Mouse (Mus musculus) limb, embryonic 15.5 days (tissue): ENCODE results near the gene Yap1. TPM values are rescaled to one million over a fixed set of nuclear protein-coding genes. Genes with fewer than 3 reads are reported as not detected.
A peak's percentile ranks its signal among the peaks of the same experiment; 100 is the strongest.

Experiments used
- ATAC-seq: fragments of 200-750 bp; cut with Nextera tagmentation; 2 replicates; pipeline ENCODE4 v1.8.0; 2017; ENCODE audit warnings: low read depth, moderate TSS enrichment; ENCODE audit not compliant: insufficient number of reproducible peaks, low FRiP score, low TSS enrichment
- H3K27ac ChIP-seq: fragments of 300-500 bp; sonication (generic); 2 replicates; pipeline ENCODE4 v1.5.1; 2015; ENCODE audit warnings: moderate library complexity, mild to moderate bottlenecking, inconsistent platforms
- H3K27me3 ChIP-seq: fragments of 300-500 bp; sonication (generic); 2 replicates; pipeline ENCODE4 v1.6.1; 2015; ENCODE audit warnings: inconsistent platforms
- H3K36me3 ChIP-seq: fragments of 300-500 bp; sonication (generic); 2 replicates; pipeline ENCODE4 v1.6.1; 2015; ENCODE audit warnings: inconsistent platforms
- H3K4me1 ChIP-seq: fragments of 300-500 bp; sonication (generic); 2 replicates; pipeline ENCODE4 v1.6.1; 2015; ENCODE audit warnings: inconsistent platforms
- H3K4me2 ChIP-seq: fragments of 300-500 bp; sonication (generic); 2 replicates; pipeline ENCODE4 v1.6.1; 2015; ENCODE audit warnings: mild to moderate bottlenecking, inconsistent platforms
- H3K4me3 ChIP-seq: fragments of 300-500 bp; sonication (generic); 2 replicates; pipeline ENCODE4 v1.5.1; 2015; ENCODE audit warnings: mild to moderate bottlenecking, inconsistent platforms
- H3K9ac ChIP-seq: fragments of 300-500 bp; sonication (generic); 2 replicates; pipeline ENCODE4 v1.6.1; 2015; ENCODE audit warnings: inconsistent platforms
- H3K9me3 ChIP-seq: fragments of 300-500 bp; sonication (generic); 2 replicates; pipeline ENCODE4 v1.6.1; 2016; ENCODE audit warnings: inconsistent platforms
- WGBS: fragments of 180-500 bp; shearing (Covaris S2); methylation state at CpG from one replicate; pipeline ENCODE4 v1.1.7; 2015; 5-methylcytosine and 5-hydroxymethylcytosine counted together
- polyA plus RNA-seq: library from polyadenylated mRNA; unstranded; fragments of >200 nt; fragmentation: Nextera tagmentation; extraction: Ambion mirVana; gene quantifications from 2 replicates; pipeline ENCODE4 v1.2.1, GENCODE M21; 2015

The Yap1 gene
- polyA plus RNA-seq = 30.8 and 41.1 TPM in 2 replicates

GRCm38 (mm10) chr9:8004370-8004991 is at the start of gene Yap1:
Yap1 (minus strand) TSS chr9:8004596.
- no peaks in the 10 kb centered on the region for H3K9me3 ChIP-seq
- H3K27ac ChIP-seq = peak within 1 kb of the TSS; percentile 99
- H3K4me2 ChIP-seq = peak within 1 kb of the TSS; percentile 38
- no peaks in the 10 kb centered on the region for H3K27me3 ChIP-seq
- H3K36me3 ChIP-seq = peaks cover 13% of the 10 kb centered on the region
- under 1% methylated on average over 74 of the region's 79 CpGs for WGBS
- peak; percentile 85 for ATAC-seq
- H3K4me1 ChIP-seq = peaks cover 15% of the 10 kb centered on the region
- H3K9ac ChIP-seq = peak within 1 kb of the TSS; percentile 94
- peak within 1 kb of the TSS; percentile 91 for H3K4me3 ChIP-seq

GRCm38 (mm10) chr9:8043044-8043387 is 38.6 kb upstream of the Yap1 start:
- Histone ChIP-seq H3K27me3 (no peaks in the 10 kb centered on the region), H3K36me3 (no peaks in the 10 kb centered on the region), H3K9me3 (no peaks in the 10 kb centered on the region), H3K4me3 (peak overlapping the region; percentile 88), H3K9ac (no peak overlapping the region), H3K4me2 (peak overlapping the region; percentile 66), H3K27ac (peak overlapping the region; percentile 80), H3K4me1 (peaks cover 7% of the 10 kb centered on the region)
- ATAC-seq = no peak
- 10% methylated on average over 5 of the region's 5 CpGs for WGBS

GRCm38 (mm10) chr9:8042338-8043043 is 38.1 kb upstream of the Yap1 start, which contains the start of gene Cfap300:
Cfap300 (minus strand) TSS chr9:8042823.
- Histone ChIP-seq H3K9ac (peak within 1 kb of the TSS; percentile 60), H3K4me2 (peak within 1 kb of the TSS; percentile 66), H3K27ac (peak within 1 kb of the TSS; percentile 80), H3K4me1 (peaks cover 7% of the 10 kb centered on the region), H3K27me3 (no peaks in the 10 kb centered on the region), H3K36me3 (no peaks in the 10 kb centered on the region), H3K4me3 (peak within 1 kb of the TSS; percentile 88), H3K9me3 (no peaks in the 10 kb centered on the region)
- under 1% methylated on average over 39 of the region's 39 CpGs for WGBS
- ATAC-seq = peak; percentile 94

- no peak overlapping the region for H3K4me3 ChIP-seq
- 0 out of 2 replicates have a peak, but pooled peaks cover 4% of the 10 kb centered on the region for H3K4me1 ChIP-seq
- no peak overlapping the region for H3K9ac ChIP-seq
- 0 out of 2 replicates have a peak, but pooled peaks have one; percentile 8 for ATAC-seq
- 0 out of 2 replicates have a peak, but pooled peaks cover 4% of the 10 kb centered on the region for H3K36me3 ChIP-seq
- WGBS = 17% methylated on average over 7 of the region's 7 CpGs
- H3K9me3 ChIP-seq = no peaks in the 10 kb centered on the region
- peak overlapping the region; percentile 47 for H3K27ac ChIP-seq
- no peaks in the 10 kb centered on the region for H3K27me3 ChIP-seq
- H3K4me2 ChIP-seq = no peak overlapping the region
Observed at GRCm38 (mm10) chr9:8035546-8035945, 31.1 kb upstream of the Yap1 start.

- H3K9me3 ChIP-seq = no peaks in the 10 kb centered on the region
- H3K9ac ChIP-seq = no peak overlapping the region
- H3K4me3 ChIP-seq = no peak overlapping the region
- no peak overlapping the region for H3K4me2 ChIP-seq
- 0 out of 2 replicates have a peak, but pooled peaks have one; percentile 17 for ATAC-seq
- peak overlapping the region; percentile 47 for H3K27ac ChIP-seq
- 0 out of 2 replicates have a peak, but pooled peaks cover 4% of the 10 kb centered on the region for H3K4me1 ChIP-seq
- WGBS = 32% methylated on average over 4 of the region's 4 CpGs
- 0 out of 2 replicates have a peak, but pooled peaks cover 4% of the 10 kb centered on the region for H3K36me3 ChIP-seq
- no peaks in the 10 kb centered on the region for H3K27me3 ChIP-seq
Observed at GRCm38 (mm10) chr9:8035091-8035490, 30.7 kb upstream of the Yap1 start.

GRCm38 (mm10) chr9:8034143-8034542 is 29.7 kb upstream of the Yap1 start:
- Histone ChIP-seq H3K9me3 (no peaks in the 10 kb centered on the region), H3K9ac (no peak overlapping the region), H3K4me3 (no peak overlapping the region), H3K27ac (peak overlapping the region; percentile 17; the same call in 1 of the 2 replicates), H3K4me1 (0 out of 2 replicates have a peak, but pooled peaks cover 4% of the 10 kb centered on the region), H3K27me3 (no peaks in the 10 kb centered on the region), H3K36me3 (0 out of 2 replicates have a peak, but pooled peaks cover 4% of the 10 kb centered on the region), H3K4me2 (no peak overlapping the region)
- ATAC-seq = no peak
- WGBS = 60% methylated on average over 1 of the region's 1 CpGs

GRCm38 (mm10) chr9:8032847-8033246 is 28.5 kb upstream of the Yap1 start:
- no peak for ATAC-seq
- H3K4me3 ChIP-seq = no peak overlapping the region
- 70% methylated on average over 5 of the region's 5 CpGs for WGBS
- H3K9me3 ChIP-seq = no peaks in the 10 kb centered on the region
- no peak overlapping the region for H3K9ac ChIP-seq
- no peaks in the 10 kb centered on the region for H3K27me3 ChIP-seq
- 0 out of 2 replicates have a peak, but pooled peaks cover 4% of the 10 kb centered on the region for H3K36me3 ChIP-seq
- 0 out of 2 replicates have a peak, but pooled peaks cover 4% of the 10 kb centered on the region for H3K4me1 ChIP-seq
- H3K4me2 ChIP-seq = no peak overlapping the region
- no peak overlapping the region for H3K27ac ChIP-seq

GRCm38 (mm10) chr9:8018609-8019008 is 14.2 kb upstream of the Yap1 start:
- Histone ChIP-seq H3K4me2 (no peak overlapping the region), H3K27ac (no peak overlapping the region), H3K27me3 (no peaks in the 10 kb centered on the region), H3K9ac (no peak overlapping the region), H3K36me3 (no peaks in the 10 kb centered on the region), H3K4me1 (no peaks in the 10 kb centered on the region), H3K4me3 (no peak overlapping the region), H3K9me3 (no peaks in the 10 kb centered on the region)
- no peak for ATAC-seq
- WGBS = 79% methylated on average over 5 of the region's 5 CpGs

GRCm38 (mm10) chr9:8017253-8017913 is 13.0 kb upstream of the Yap1 start:
- Histone ChIP-seq H3K4me2 (no peak overlapping the region), H3K9ac (no peak overlapping the region), H3K27me3 (no peaks in the 10 kb centered on the region), H3K36me3 (no peaks in the 10 kb centered on the region), H3K27ac (no peak overlapping the region), H3K4me1 (no peaks in the 10 kb centered on the region), H3K9me3 (no peaks in the 10 kb centered on the region), H3K4me3 (no peak overlapping the region)
- 55% methylated on average over 19 of the region's 20 CpGs for WGBS
- no peak for ATAC-seq

- H3K36me3 ChIP-seq = peaks cover 21% of the 10 kb centered on the region
- no peaks in the 10 kb centered on the region for H3K27me3 ChIP-seq
- H3K4me1 ChIP-seq = peaks cover 17% of the 10 kb centered on the region
- H3K27ac ChIP-seq = peak overlapping the region; percentile 99
- peak overlapping the region; percentile 91 for H3K4me3 ChIP-seq
- WGBS = under 1% methylated on average over 72 of the region's 82 CpGs
- ATAC-seq = peak; percentile 36
- peak overlapping the region; percentile 38 for H3K4me2 ChIP-seq
- H3K9me3 ChIP-seq = no peaks in the 10 kb centered on the region
- peak overlapping the region; percentile 94 for H3K9ac ChIP-seq
Observed at GRCm38 (mm10) chr9:8003301-8004271, 810 bp downstream of the Yap1 start.

- Histone ChIP-seq H3K4me2 (peak overlapping the region; percentile 38), H3K27ac (peak overlapping the region; percentile 99), H3K27me3 (no peaks in the 10 kb centered on the region), H3K4me1 (peaks cover 21% of the 10 kb centered on the region), H3K4me3 (peak overlapping the region; percentile 91), H3K36me3 (peaks cover 29% of the 10 kb centered on the region), H3K9ac (peak overlapping the region; percentile 94), H3K9me3 (no peaks in the 10 kb centered on the region)
- 1% methylated on average over 12 of the region's 12 CpGs for WGBS
- no peak for ATAC-seq
Observed at GRCm38 (mm10) chr9:8002806-8003205, 1.6 kb downstream of the Yap1 start.
